8 mouse cellular contexts compared by ENCODE assay signal in the genomic region with DNA sequence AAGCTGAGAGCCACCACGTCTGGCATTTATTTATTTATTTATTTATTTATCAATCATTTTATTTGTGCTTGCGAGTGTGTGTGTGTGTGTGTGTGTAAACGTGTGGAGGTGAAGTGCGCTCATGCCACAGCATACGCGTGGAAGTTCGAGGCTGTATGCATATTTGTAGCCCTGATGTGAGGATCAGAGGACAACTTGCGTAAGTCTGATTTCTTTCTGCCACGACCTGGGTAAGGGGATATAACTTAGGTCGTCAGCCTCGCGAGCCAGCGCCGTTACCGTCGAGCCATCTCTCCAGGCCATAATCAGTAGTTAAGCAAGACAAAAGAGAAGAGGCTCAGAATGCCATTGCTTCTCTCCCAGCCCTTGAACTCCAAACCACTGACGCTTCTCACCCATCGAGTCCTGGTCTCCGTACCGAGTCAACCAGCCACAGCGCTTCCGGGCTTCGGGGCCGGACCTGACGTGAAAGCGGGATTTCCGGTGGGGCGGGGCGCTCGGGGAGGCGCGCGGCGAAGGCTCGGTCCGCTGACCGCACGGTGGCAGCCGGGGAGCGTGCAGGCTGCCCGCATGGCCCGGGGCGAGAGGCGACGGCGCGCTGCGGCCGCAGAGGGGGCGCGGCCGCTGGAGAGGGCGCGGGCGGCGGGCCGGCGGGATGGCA. TPM values are rescaled to one million over a fixed set of nuclear protein-coding genes. Genes with fewer than 3 reads are reported as not detected.
DNase-seq lines count a peak whose midpoint lies in the region; ATAC-seq lines count a peak whose summit lies in the region.

Gene Mogs, plus strand, starts transcription at position 486 of the 661 bp plus-strand sequence.

- H3K27ac ChIP-seq in intestine, embryonic 16.5 days (ENCODE audit: low read length), result peak within 1 kb of the TSS; percentile 87
- H3K27ac ChIP-seq in midbrain, embryonic 10.5 days (replicated peaks), result peak within 1 kb of the TSS; percentile 90

- H3K4me3 ChIP-seq in intestine, embryonic 16.5 days (ENCODE audit: low read length), result peak within 1 kb of the TSS; percentile 85
- H3K4me3 ChIP-seq in midbrain, embryonic 10.5 days, result peak within 1 kb of the TSS; percentile 89

- H3K4me2 ChIP-seq in intestine, embryonic 16.5 days (ENCODE audit: low read depth, low read length), result peak within 1 kb of the TSS; percentile 88

- peak; percentile 91 for DNase-seq in adrenal gland, adult 8-10 months
- peak; percentile 93 for DNase-seq in embryo, embryonic 9.5 days (ENCODE audit: extremely low spot score)
- peak; percentile 91 to 95 for DNase-seq in gastrocnemius, postnatal 4 days (ENCODE audit: low spot score in 2 of 2)
- peak; percentile 92 to 94 for DNase-seq in left cerebral cortex, postnatal 36 days (ENCODE audit: low spot score in 2 of 2)
- DNase-seq in midbrain, embryonic 10.5 days (ENCODE audit: low spot score), result peak; percentile 95
- DNase-seq in right cerebral cortex, postnatal 36 days (ENCODE audit: low spot score in 2 of 2), result peak; percentile 86 to 90
- DNase-seq in yolk sac, embryonic 10.5 days (ENCODE audit: low spot score), result peak; percentile 92

- no peaks in the 10 kb centered on the region for H3K27me3 ChIP-seq in intestine, embryonic 16.5 days (replicated peaks; ENCODE audit: control insufficient read depth, insufficient read depth, low read length)
- H3K27me3 ChIP-seq in midbrain, embryonic 10.5 days (ENCODE audit: low read depth, poor library complexity, severe bottlenecking), result no peaks in the 10 kb centered on the region

- no peaks in the 10 kb centered on the region; the same call in 1 of the 2 replicates for H3K36me3 ChIP-seq in intestine, embryonic 16.5 days (ENCODE audit: control insufficient read depth, insufficient read depth, low read length)
- H3K36me3 ChIP-seq in midbrain, embryonic 10.5 days, result peaks cover 47% of the 10 kb centered on the region

- H3K9ac ChIP-seq in intestine, embryonic 16.5 days (ENCODE audit: low read depth, low read length), result peak within 1 kb of the TSS; percentile 92

- H3K9me3 ChIP-seq in intestine, embryonic 16.5 days (ENCODE audit: control insufficient read depth, low read length), result no peaks in the 10 kb centered on the region
- H3K9me3 ChIP-seq in midbrain, embryonic 10.5 days (replicated peaks), result no peaks in the 10 kb centered on the region

- peak; percentile 92 for ATAC-seq in intestine, embryonic 16.5 days

- intact Hi-C loops in left cerebral cortex, postnatal 36 days (cut with DNase I), result loop anchor here (10.0 kb wide), 1 partner anchor 210 kb away; the partner anchor contains the start of genes Mob1a and Mthfd2

- 1% methylated on average over 44 of the region's 58 CpGs for WGBS in intestine, embryonic 16.5 days
- 1% methylated on average over 49 of the region's 58 CpGs for WGBS in midbrain, embryonic 10.5 days

- peaks cover 21% of the 10 kb centered on the region for H3K4me1 ChIP-seq in intestine, embryonic 16.5 days (ENCODE audit: control insufficient read depth, insufficient read depth, low read length)
- peaks cover 53% of the 10 kb centered on the region for H3K4me1 ChIP-seq in midbrain, embryonic 10.5 days

RNA-seq across cellular contexts. Expression of gene Mogs, which starts in this region (rescaled TPM):
- total RNA-seq in adrenal gland, adult 8-10 months (2022), result 10 to 100 TPM; 45.9 to 91.9 (median 62.8) TPM
- total RNA-seq in gastrocnemius, postnatal 4 days (2021), result 10 to 100 TPM; 20.0 to 21.9 TPM
- polyA plus RNA-seq in intestine, embryonic 16.5 days (2015; fragmentation: Nextera tagmentation; extraction: Ambion mirVana), result 8.8 and 9.4 TPM in 2 replicates
- 10 to 100 TPM; 29.4 to 30.0 TPM for total RNA-seq in left cerebral cortex, postnatal 36 days (2021)
- polyA plus RNA-seq in midbrain, embryonic 10.5 days (2016; fragmentation: Nextera tagmentation; extraction: Ambion mirVana), result 31.8 and 33.7 TPM in 2 replicates

Comparison
In these comparisons a context has a peak if more than half of its experiments do, and no peak if none do; other contexts are left out.
1. Peak in every context shown above with its lines: DNase-seq, ATAC-seq, H3K4me3 ChIP-seq and H3K27ac ChIP-seq.